Comparison of ENCODE assay signal across 9 mouse cellular contexts in genomic region chr1:33714796-33715195, GRCm38 (mm10). TPM values are rescaled to one million over a fixed set of nuclear protein-coding genes. Genes with fewer than 3 reads are reported as not detected.
DNase-seq lines count a peak whose midpoint lies in the region; ATAC-seq and TF ChIP-seq lines count a peak whose summit lies in the region.
"Had no signal": no experiment of that assay in that cellular context is flagged by ENCODE, and none has a peak within 500 bp of the region (broad histone marks: within the 10 kb centered on the region; RNA-seq: fewer than 3 reads in every experiment).

No protein-coding gene starts in this region.

- no peaks in the 10 kb centered on the region for H3K36me3 ChIP-seq in heart, postnatal 0 days (replicated peaks; ENCODE audit: control insufficient read depth, insufficient read depth, low read length)
- no peaks in the 10 kb centered on the region for H3K36me3 ChIP-seq in hindbrain, embryonic 10.5 days

- no peak for ATAC-seq in heart, postnatal 0 days (ENCODE audit: insufficient read depth, low read depth)

- H3K4me3 ChIP-seq in heart, postnatal 0 days (ENCODE audit: low read depth, low read length): no peak overlapping the region
- peak overlapping the region; percentile 29 for H3K4me3 ChIP-seq in hindbrain, embryonic 10.5 days

- H3K4me1 ChIP-seq in heart, postnatal 0 days (ENCODE audit: control insufficient read depth, insufficient read depth): no peaks in the 10 kb centered on the region
- peaks cover 14% of the 10 kb centered on the region for H3K4me1 ChIP-seq in hindbrain, embryonic 10.5 days (replicated peaks)

- no peak overlapping the region for H3K27ac ChIP-seq in heart, postnatal 0 days (ENCODE audit: low read depth)
- no peak overlapping the region for H3K27ac ChIP-seq in hindbrain, embryonic 10.5 days

- 5% methylated on average over 10 of the region's 10 CpGs for WGBS in heart, postnatal 0 days
- WGBS in hindbrain, embryonic 10.5 days: 6% methylated on average over 10 of the region's 10 CpGs

- no peak overlapping the region for H3K4me2 ChIP-seq in heart, postnatal 0 days (ENCODE audit: low read depth, low read length)

- no peak for TF ChIP-seq POLR2A in brain, embryonic 14.5 days (IDR thresholded peaks at IDR 0.05; ENCODE audit: borderline replicate concordance, extremely low read depth, insufficient read depth, insufficient read length, poor library complexity, severe bottlenecking)

- H3K9ac ChIP-seq in heart, postnatal 0 days (replicated peaks; ENCODE audit: low read depth, low read length): no peak overlapping the region

- no peak for TF ChIP-seq EP300 in heart, postnatal 0 days (IDR thresholded peaks at IDR 0.05; ENCODE audit: low read depth)

- peak; percentile 44 for DNase-seq in heart, postnatal 0 days (ENCODE audit: low spot score)
- DNase-seq in heart, adult 9 months (ENCODE audit: low spot score in 2 of 2): no peak
- DNase-seq in brain, embryonic 14.5 days (ENCODE audit: low read depth): peak; percentile 81
- DNase-seq in hindbrain, embryonic 10.5 days (ENCODE audit: low spot score): peak; percentile 38
- peak; percentile 16 for DNase-seq in neural tube, embryonic 10.5 days (ENCODE audit: extremely low spot score, low spot score)
- DNase-seq in ovary, postnatal 10 days (ENCODE audit: low spot score): no peak
- no peak for DNase-seq in thymus, postnatal 10 days (ENCODE audit: low spot score in 2 of 2)
- DNase-seq in thymus, postnatal 14 days: no peak
- DNase-seq: kidney, adult 9 months had no signal

- H3K9me3 ChIP-seq in heart, postnatal 0 days (replicated peaks; ENCODE audit: control insufficient read depth, low read length): no peaks in the 10 kb centered on the region
- no peaks in the 10 kb centered on the region for H3K9me3 ChIP-seq in hindbrain, embryonic 10.5 days

- H3K27me3 ChIP-seq in heart, postnatal 0 days (ENCODE audit: control insufficient read depth, insufficient read depth, low read length): no peaks in the 10 kb centered on the region
- no peaks in the 10 kb centered on the region for H3K27me3 ChIP-seq in hindbrain, embryonic 10.5 days (ENCODE audit: insufficient read depth, poor library complexity, severe bottlenecking)

- no peak for TF ChIP-seq CTCF in heart, postnatal 0 days (IDR thresholded peaks at IDR 0.05; ENCODE audit: low read depth)
- no peak for TF ChIP-seq CTCF in brain, embryonic 14.5 days (IDR thresholded peaks at IDR 0.05; ENCODE audit: borderline replicate concordance, extremely low read depth, insufficient read depth, insufficient read length)

RNA-seq across cellular contexts. Expression of gene Rab23, which starts 4.9 kb away (rescaled TPM):
- total RNA-seq in heart, postnatal 0 days (2014; rRNA removed; ENCODE audit: low replicate concordance): 1.0 and 1.9 TPM in 2 replicates
- polyA plus RNA-seq in heart, postnatal 0 days (2015; fragmentation: Nextera tagmentation; extraction: Ambion mirVana): 8.9 and 9.0 TPM in 2 replicates
- 17.1 and 19.8 TPM in 2 replicates for polyA plus RNA-seq in brain, embryonic 14.5 days (2012; rRNA removed)
- 23.6 and 33.3 TPM in 2 replicates for polyA plus RNA-seq in hindbrain, embryonic 10.5 days (2016; fragmentation: Nextera tagmentation; extraction: Ambion mirVana)

RNA-seq across cellular contexts. Expression of gene Bag2, which starts 42.8 kb away (rescaled TPM):
- 62.5 and 76.3 TPM in 2 replicates for total RNA-seq in heart, postnatal 0 days (2014; rRNA removed; ENCODE audit: low replicate concordance)
- polyA plus RNA-seq in heart, postnatal 0 days (2015; fragmentation: Nextera tagmentation; extraction: Ambion mirVana): 67.0 and 77.9 TPM in 2 replicates
- 15.5 and 18.5 TPM in 2 replicates for polyA plus RNA-seq in brain, embryonic 14.5 days (2012; rRNA removed)
- polyA plus RNA-seq in hindbrain, embryonic 10.5 days (2016; fragmentation: Nextera tagmentation; extraction: Ambion mirVana): 40.7 and 48.6 TPM in 2 replicates

RNA-seq across cellular contexts. Expression of gene Prim2, which starts 45.2 kb away (rescaled TPM):
- total RNA-seq in heart, postnatal 0 days (2014; rRNA removed; ENCODE audit: low replicate concordance): 8.9 and 13.9 TPM in 2 replicates
- 4.9 and 6.4 TPM in 2 replicates for polyA plus RNA-seq in heart, postnatal 0 days (2015; fragmentation: Nextera tagmentation; extraction: Ambion mirVana)
- 22.4 and 26.5 TPM in 2 replicates for polyA plus RNA-seq in brain, embryonic 14.5 days (2012; rRNA removed)
- polyA plus RNA-seq in hindbrain, embryonic 10.5 days (2016; fragmentation: Nextera tagmentation; extraction: Ambion mirVana): 44.4 and 54.4 TPM in 2 replicates

Comparison
In these comparisons a context has a peak if more than half of its experiments do, and no peak if none do; other contexts are left out.
1. DNase-seq: peak in heart, postnatal 0 days (single experiment), brain, embryonic 14.5 days (single experiment), hindbrain, embryonic 10.5 days (single experiment) and neural tube, embryonic 10.5 days (single experiment); none in heart, adult 9 months (0 of 2), ovary, postnatal 10 days (single experiment), thymus, postnatal 10 days (0 of 2) and thymus, postnatal 14 days (single experiment).